Mouse (Mus musculus) left cerebral cortex, postnatal 36 days (tissue): Measurements from ENCODE around the gene Syk. TPM values are rescaled to one million over a fixed set of nuclear protein-coding genes. Genes with fewer than 3 reads are reported as not detected.

Experiments used
- DNase-seq, 2 experiments: peaks; one replicate each; pipeline ENCODE4 v3.0.0; 2021 to 2022; ENCODE audit warnings: low spot score in 2 of 2, mixed read lengths in 1 of 2
- intact Hi-C: fragments of 180-260 bp; cut with DNase I; formaldehyde crosslinking; loops from one replicate; pipeline ENCODE4 v1.15.1; 2025
- total RNA-seq, 2 experiments: library from RNA; stranded (reverse); gene quantifications; 2 replicates each; pipeline ENCODE4 v1.2.3; 2021

Gene Syk
- total RNA-seq, 2 experiments from 2014 or later, result 3.5 to 3.6 TPM

DNA sequence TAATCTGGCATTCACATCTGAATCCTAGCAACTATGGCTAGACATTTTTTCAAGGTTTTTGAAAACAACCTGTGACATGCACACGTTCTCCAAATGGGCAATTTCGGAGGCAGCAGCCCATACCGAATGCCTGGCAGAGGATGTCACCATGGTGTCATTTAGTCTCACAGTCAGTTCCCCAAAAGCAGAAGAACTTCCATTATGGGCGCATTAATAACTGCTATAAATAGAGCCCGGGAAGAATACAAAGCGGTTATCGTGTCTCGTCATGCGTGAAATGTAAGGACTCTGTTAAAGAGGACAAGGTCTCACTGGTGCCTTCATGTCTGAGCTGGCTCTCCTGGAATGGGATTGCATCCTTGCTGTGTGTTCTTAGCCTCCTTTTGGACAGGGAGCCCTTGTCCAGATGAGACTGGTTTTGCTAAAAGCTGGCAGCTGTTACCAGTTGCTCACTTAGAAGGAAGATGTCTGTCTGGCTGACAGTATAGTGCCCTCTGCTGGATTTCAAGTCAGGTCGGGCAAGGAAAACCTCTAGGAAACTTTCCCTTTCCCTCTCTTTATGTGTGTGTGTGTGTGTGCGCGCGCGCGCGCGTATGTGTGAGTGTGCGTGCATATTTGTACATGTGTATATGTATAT lies 17.8 kb upstream of the Syk start:
- no peak for DNase-seq
- intact Hi-C loops, result loop anchor here (5.0 kb wide), 1 partner anchor 313 kb away; no protein-coding TSS in a partner anchor

DNA sequence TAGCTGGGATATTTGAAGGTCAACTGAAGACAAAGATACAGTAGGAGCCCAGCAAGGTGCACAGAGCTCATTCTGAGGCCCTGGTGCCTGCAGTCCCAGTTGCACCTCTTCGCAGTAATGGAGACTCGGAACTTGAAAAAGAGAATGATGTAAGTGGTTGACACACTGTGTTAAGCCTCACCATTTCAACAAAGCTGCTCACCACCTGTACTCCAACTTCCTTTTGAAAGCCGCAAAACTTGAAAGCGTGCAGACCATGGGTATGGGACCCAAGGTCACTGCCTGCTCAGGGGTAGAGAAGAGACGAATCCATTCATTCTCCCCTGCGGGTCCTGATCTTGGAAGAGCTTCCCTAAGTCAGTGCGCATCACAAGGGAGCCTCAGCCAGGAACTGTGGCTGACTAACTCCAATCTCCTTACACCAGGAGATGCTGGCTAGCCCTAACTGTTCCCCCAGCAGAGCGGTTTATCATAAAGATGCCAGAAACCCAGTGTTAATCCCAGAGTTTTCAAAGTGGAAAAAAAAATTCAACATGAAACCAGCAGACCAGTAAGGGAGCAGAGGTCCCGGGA lies 16.7 kb upstream of the Syk start:
- intact Hi-C loops, result loop anchor here (5.0 kb wide), 1 partner anchor 314 kb away; no protein-coding TSS in a partner anchor
- no peak for DNase-seq

GRCm38 (mm10) chr13:52566777-52567176 lies 16.2 kb upstream of the Syk start:
- intact Hi-C loops, result loop anchor here (5.0 kb wide), 1 partner anchor 314 kb away; no protein-coding TSS in a partner anchor

DNA sequence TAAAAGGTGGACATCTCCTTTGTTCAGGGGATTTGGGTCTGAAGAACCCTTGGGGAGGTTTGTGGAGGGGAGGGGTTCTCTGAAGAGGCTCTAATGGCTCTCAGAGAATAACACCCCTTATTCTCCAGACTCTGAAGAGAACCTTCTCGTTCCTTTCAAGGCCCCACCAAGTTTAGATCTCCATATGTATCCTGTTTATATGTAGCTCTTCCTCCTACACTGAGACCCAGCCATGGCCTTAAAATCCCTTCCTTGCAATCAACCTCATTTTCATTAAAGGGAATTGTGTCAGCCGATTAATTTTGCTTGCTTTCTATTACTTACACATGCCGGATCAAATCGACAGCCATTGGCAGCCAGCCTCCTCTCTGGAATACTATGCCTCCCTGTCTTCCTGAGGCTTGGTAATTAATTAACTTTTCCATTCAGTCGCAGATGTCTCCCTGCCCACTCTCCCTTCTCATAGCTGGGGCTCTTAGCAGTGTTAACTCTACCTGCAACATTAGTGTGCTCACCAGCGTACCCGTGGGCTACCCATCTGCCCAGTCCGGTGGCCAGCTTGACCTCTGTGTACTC lies 13.7 kb upstream of the Syk start:
- intact Hi-C loops, result loop anchor here (5.0 kb wide), 1 partner anchor 317 kb away; no protein-coding TSS in a partner anchor
- no peak for DNase-seq

More at GRCm38 (mm10) chr13:52566777-52567176, 16.2 kb upstream of the Syk start:
- no peak for DNase-seq

- intact Hi-C loops, result loop anchor here (5.0 kb wide), 1 partner anchor 38 kb away; the partner anchor contains the start of gene Diras2
- DNase-seq, result peak; percentile 67 to 69
These were observed 12.7 kb upstream of the Syk start for GRCm38 (mm10) chr13:52570276-52570675.

DNA sequence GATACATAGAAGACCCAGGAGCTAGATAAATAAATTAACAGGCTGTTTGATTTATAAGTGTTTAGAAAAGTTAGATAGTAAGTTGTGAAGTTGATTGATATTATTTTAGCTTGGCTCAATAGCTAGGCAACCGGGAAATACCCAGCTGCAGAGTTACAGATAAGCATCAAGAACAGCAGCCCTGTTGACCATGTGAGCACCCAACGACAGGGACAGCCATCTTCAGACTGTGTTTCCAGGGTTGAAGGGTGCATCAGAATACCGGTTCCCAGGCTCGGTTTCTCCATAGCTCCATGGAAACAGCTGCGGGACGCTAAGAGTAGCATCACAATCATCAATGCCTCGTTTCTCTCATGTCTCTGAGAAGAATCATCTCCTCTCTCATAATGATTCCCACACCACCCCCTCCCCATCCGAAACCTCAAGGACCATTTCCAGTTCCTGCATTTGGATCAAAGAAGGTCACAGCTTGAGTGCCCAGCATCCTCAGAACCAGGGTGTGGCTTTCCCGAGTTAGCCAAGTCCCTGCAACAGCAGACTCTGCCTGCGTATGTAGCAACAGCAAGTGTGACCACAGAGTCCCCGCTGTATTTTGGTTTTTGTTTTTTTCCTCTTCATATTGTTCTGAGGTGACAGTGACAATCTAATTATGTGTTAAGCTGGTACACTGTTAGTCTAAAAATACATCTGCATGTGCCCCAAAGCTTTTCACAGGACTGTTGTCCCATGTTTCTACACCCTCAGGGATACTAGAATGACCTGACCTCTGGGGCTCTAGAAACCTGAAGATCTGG lies 11.2 kb upstream of the Syk start:
- intact Hi-C loops, result loop anchor here (5.0 kb wide), 1 partner anchor 39 kb away; the partner anchor contains the start of gene Diras2
- no peak for DNase-seq

DNA sequence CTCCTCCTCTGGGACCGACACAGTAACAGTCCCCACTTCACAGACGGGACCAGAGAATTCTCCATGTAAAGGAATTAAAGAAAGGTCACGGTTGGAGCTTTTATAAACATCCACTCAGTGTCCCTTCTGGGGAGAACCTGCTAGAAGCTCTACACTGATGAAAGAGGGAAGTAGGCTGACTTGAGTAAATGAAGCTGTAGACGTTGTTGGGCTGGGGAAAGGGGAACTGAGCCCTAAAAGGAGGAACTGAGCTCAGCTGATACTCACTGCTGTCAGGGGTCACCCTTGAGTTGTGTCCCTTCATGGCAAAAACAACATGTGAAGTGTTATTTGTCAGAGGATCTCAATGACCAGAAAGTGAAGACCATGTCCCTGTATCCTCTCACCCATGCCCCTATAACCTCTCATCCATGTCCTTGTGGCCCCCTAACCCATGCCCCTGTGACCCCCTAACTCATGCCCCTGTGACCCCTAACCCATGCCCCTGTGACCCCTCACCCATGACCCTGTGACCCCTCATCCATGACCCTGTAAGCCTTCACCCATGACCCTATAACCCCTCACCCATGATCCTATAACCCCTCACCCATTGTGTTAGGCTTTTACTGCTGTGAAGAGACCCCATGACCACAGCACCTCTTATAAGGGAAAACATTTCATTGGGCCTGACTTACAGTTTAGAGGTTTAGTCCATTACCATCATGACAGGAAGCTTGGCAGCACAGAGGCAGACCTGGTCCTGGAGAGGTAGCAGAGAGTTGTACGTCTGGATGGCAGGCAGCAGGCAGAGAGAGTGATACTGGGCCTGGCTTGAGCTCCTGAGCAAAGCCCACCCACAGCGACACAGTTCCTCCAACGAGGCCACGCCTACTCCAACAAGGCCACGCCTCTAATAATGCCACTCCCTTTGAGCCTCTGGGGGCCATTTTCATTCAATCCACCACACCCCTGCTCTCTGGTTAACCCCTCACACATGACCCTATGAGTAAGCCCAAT lies 10.2 kb upstream of the Syk start:
- no peak for DNase-seq
- intact Hi-C loops, result loop anchor here (5.0 kb wide), 1 partner anchor 40 kb away; the partner anchor contains the start of gene Diras2

GRCm38 (mm10) chr13:52574311-52574710 lies 8.7 kb upstream of the Syk start:
- DNase-seq, result no peak
- intact Hi-C loops, result loop anchor here (5.0 kb wide), 1 partner anchor 42 kb away; the partner anchor contains the start of gene Diras2

DNA sequence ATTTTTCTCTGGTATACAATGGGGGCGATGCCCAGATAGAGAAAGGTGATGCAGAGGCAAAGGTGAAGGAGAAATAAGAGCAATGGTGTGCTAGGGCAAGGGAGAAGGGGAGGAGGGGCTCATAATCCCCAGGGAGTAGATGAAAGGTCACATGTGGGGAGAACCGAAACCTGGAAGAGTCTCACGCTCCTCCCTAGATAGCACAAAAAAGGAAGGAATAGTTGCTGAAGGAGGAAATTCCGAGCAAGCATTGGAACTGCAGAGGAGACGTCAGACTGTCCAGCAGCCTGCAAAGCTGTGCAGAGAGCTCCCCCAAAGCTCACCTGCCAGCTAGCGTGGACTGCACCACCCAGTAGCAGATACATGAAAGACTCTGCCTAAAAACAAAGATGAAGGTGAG lies 7.5 kb upstream of the Syk start:
- no peak for DNase-seq
- intact Hi-C loops, result loop anchor here (5.0 kb wide), 1 partner anchor 42 kb away; no protein-coding TSS in a partner anchor

DNA sequence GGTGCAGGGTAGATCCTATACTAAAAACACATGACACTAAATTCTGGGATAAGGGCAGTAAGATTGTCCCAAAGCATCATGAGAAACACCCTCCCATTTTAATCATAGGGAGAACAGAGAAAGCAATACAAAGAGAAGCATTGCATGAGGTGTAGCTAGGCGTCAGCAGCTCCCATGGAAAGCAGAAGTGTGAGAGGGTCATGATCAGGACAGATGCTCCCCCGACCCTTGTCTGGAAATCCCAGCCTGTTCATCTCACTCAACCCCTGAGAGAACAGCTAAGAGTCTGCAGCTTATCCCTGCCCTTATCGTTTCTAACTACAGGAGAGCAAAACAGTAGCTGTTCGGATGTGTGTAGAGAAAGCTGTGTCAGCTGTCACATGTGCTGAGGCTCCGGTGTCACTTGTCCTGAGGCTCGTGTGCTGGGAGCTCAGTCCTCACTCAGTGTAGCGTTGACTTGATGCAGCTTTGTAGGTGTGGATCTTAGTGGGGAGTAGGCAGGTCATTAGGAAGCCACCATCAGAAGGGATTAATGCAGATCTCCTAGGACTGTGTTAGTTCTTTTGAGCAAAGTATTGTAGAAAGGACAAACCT lies 6.9 kb upstream of the Syk start:
- no peak for DNase-seq
- intact Hi-C loops, result loop anchor here (5.0 kb wide), 1 partner anchor 41 kb away; no protein-coding TSS in a partner anchor

DNA sequence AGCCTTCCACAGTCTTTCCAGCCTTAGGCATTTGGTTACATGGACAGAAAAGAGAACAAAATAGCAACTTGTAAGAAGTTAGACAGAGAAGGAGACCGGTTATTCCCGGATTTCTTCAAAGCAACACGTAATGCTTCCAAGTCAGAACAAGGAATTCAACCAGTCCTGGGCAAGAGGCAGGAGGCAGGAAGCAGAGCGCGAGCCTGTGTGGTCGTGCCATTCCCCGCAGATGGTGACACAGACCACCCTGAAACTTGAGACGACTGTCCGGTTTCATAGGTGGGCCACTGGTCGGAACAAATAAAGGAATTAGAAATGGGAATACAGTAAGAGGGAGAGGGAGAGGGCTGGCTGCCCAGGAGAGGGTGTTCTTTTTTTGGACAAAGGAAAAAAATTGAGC lies 6.1 kb upstream of the Syk start:
- no peak for DNase-seq
- intact Hi-C loops, result loop anchor here (5.0 kb wide), 1 partner anchor 40 kb away; no protein-coding TSS in a partner anchor

GRCm38 (mm10) chr13:52577326-52577920 lies 5.5 kb upstream of the Syk start:
- intact Hi-C loops, result loop anchor here (5.0 kb wide), 1 partner anchor 40 kb away; no protein-coding TSS in a partner anchor
- DNase-seq, result no peak

DNA sequence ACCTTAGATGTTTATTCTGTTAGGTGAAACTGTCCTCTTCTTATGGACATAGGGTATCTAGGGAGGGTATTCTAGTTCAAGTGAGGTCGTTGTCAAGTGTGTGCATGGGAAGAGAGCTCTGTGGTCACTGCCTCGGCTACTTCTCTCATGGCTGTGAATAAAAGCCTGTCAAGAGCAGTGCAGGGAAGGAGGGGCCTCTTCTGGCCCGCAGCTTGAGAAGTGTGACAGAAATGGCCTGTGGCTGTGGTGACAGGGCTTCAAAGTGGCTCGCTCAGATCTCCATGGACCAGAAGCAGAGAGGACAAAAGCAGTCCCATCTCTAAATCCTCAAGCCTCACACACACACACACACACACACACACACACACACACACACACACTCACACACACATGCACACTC lies 5.0 kb upstream of the Syk start:
- DNase-seq, result no peak
- intact Hi-C loops, result loop anchor here (5.0 kb wide), 1 partner anchor 39 kb away; no protein-coding TSS in a partner anchor

GRCm38 (mm10) chr13:52578776-52579175 lies 4.2 kb upstream of the Syk start:
- intact Hi-C loops, result loop anchor here (5.0 kb wide), 1 partner anchor 39 kb away; no protein-coding TSS in a partner anchor
- no peak for DNase-seq

GRCm38 (mm10) chr13:52582506-52582877 lies 481 bp upstream of the Syk start:
- intact Hi-C loops, result no loop called here
- DNase-seq, result no peak

- intact Hi-C loops, result no loop called here
- no peak for DNase-seq
These were observed 1.1 kb downstream of the Syk start for GRCm38 (mm10) chr13:52583943-52584562.
